Mouse (Mus musculus) liver, adult 2 months (tissue): ENCODE data around the gene Lsm2.

Experiments
- CTCF ChIP-seq: fragments of 200-500 bp; IDR thresholded peaks from 2 replicates; pipeline ENCODE4 v1.5.1; 2011; ENCODE audit warnings: low read depth, low read length, control low read depth
- POLR2A ChIP-seq: fragments of 200-500 bp; IDR thresholded peaks from 2 replicates; pipeline ENCODE4 v1.6.1; 2011; ENCODE audit warnings: low read length, control low read depth; ENCODE audit not compliant: insufficient read depth; ENCODE audit errors: extremely low read depth

- TF ChIP-seq POLR2A (no peak), CTCF (no peak)
Observed at GRCm38 (mm10) chr17:34965627-34966026, 16.0 kb upstream of the Lsm2 start.
